Mouse (Mus musculus) heart, postnatal 25 days (tissue): ENCODE results near the gene Olfr55. TPM values are rescaled to one million over a fixed set of nuclear protein-coding genes. Genes with fewer than 3 reads are reported as not detected.
"Not testable (repeated sequence)": the region's sequence is repeated elsewhere in the genome, so short reads cannot be mapped to it uniquely, and the experiment has no call there.

Source experiments
- DNase-seq: peaks from one replicate; pipeline ENCODE4 v3.0.0; 2022; ENCODE audit warnings: low spot score
- intact Hi-C: fragments of 180-260 bp; cut with DNase I; formaldehyde crosslinking; loops from one replicate; pipeline ENCODE4 v1.15.1; 2025
- total RNA-seq, 2 experiments: library from RNA; stranded (reverse); gene quantifications; 2 replicates each; pipeline ENCODE4 v1.2.3; 2021

The Olfr55 gene
- not detected for total RNA-seq

GRCm38 (mm10) chr17:33168147-33168546 lies at the start of gene Olfr55:
Gene Olfr55 (plus strand): TSS chr17:33168447.
- intact Hi-C loops, DNase-seq: not testable (repeated sequence)

GRCm38 (mm10) chr17:33124546-33124945 lies 43.7 kb upstream of the Olfr55 start:
- DNase-seq = no peak
- intact Hi-C loops = no loop called here

- no peak for DNase-seq
- intact Hi-C loops = no loop called here
These were observed 42.0 kb upstream of the Olfr55 start for GRCm38 (mm10) chr17:33126257-33126656.

GRCm38 (mm10) chr17:33139261-33139820 lies 28.9 kb upstream of the Olfr55 start, which contains the start of gene Morc2b:
Gene Morc2b (minus strand): TSS chr17:33139683.
- DNase-seq = no peak

GRCm38 (mm10) chr17:33191002-33191401 lies 22.8 kb downstream of the Olfr55 start, which contains the start of gene Olfr239:
Gene Olfr239 (plus strand): TSS chr17:33191302.
- intact Hi-C loops, DNase-seq: not testable (repeated sequence)

More at GRCm38 (mm10) chr17:33139261-33139820, 28.9 kb upstream of the Olfr55 start, which contains the start of gene Morc2b:
- intact Hi-C loops = no loop called here

- DNase-seq = no peak
- intact Hi-C loops = no loop called here
These were observed 53.3 kb downstream of the Olfr55 start, which contains the start of gene Olfr1564 for GRCm38 (mm10) chr17:33221590-33221989. Gene Olfr1564 (minus strand): TSS chr17:33221690.

Other genes starting within 250 kb of the Olfr55 start
- 10 to 100 TPM; 10.9 to 12.3 TPM for gene Cyp4f13, start 221.0 kb upstream of the Olfr55 start, total RNA-seq
- gene Zfp472, start 202.6 kb upstream of the Olfr55 start, total RNA-seq = 1 to 10 TPM; 2.4 to 3.0 TPM
- gene Zfp952, start 175.3 kb upstream of the Olfr55 start, total RNA-seq = 1 to 10 TPM; 6.4 to 7.6 TPM
- 1 to 10 TPM; 4.8 to 4.9 TPM for gene Zfp763, start 135.0 kb upstream of the Olfr55 start, total RNA-seq
- not detected for gene 4921501E09Rik, start 100.4 kb upstream of the Olfr55 start, total RNA-seq
- gene Zfp563, start 79.1 kb upstream of the Olfr55 start, total RNA-seq = 1 to 10 TPM; 6.3 to 7.7 TPM
- under 1 TPM; 0.08 to 0.13 TPM for gene Morc2b, start 28.8 kb upstream of the Olfr55 start, total RNA-seq
- not detected for gene Olfr239, start 22.9 kb downstream of the Olfr55 start, total RNA-seq
- gene Olfr1564, start 53.2 kb downstream of the Olfr55 start, total RNA-seq = under 1 TPM; 0.08 to 0.22 TPM
- gene Zfp955a, start 86.7 kb downstream of the Olfr55 start, total RNA-seq = 10 to 100 TPM in 1 of 2 experiments, 1 to 10 TPM in 1; 10.0 to 11.6 TPM
- not detected for gene Olfr63, start 96.2 kb downstream of the Olfr55 start, total RNA-seq
- 10 to 100 TPM; 10.8 to 16.5 TPM for gene Zfp955b, start 121.1 kb downstream of the Olfr55 start, total RNA-seq
- gene Zfp81, start 190.4 kb downstream of the Olfr55 start, total RNA-seq = 1 to 10 TPM; 5.6 to 6.0 TPM
- 1 to 10 TPM; 3.9 to 4.1 TPM for gene Zfp101, start 226.2 kb downstream of the Olfr55 start, total RNA-seq